7 mouse cellular contexts compared by ENCODE assay signal in the genomic region with DNA sequence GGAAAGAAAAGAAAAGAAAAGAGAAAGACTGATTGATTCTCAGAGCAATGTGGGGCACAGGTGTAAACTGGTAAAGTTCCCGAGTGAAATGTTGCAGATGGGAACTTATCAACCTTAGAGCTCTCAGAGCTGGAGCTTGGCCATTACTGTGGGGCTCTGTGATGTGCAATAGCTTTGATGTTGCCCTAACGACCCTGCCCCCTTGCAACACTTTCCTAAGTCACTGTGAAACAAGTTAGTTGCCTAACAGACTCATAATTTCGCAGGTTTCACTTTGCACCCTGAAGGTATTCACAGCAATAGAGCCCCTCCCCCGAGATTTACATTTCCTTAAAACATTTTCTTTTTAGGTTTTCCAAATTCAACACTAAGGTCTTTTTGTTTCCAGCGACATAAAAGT. TPM values are rescaled to one million over a fixed set of nuclear protein-coding genes. Genes with fewer than 3 reads are reported as not detected.
DNase-seq lines count a peak whose midpoint lies in the region; ATAC-seq and TF ChIP-seq lines count a peak whose summit lies in the region.

A gene (plus strand): TSS at position 387 of the 400 bp plus-strand sequence.

- TF ChIP-seq CTCF in C2C12 (IDR thresholded peaks at IDR 0.05; ENCODE audit: control insufficient read depth, insufficient read depth, insufficient read length): no peak
- no peak for TF ChIP-seq CTCF in liver, postnatal 0 days (IDR thresholded peaks at IDR 0.05; ENCODE audit: low read depth)
- TF ChIP-seq CTCF in olfactory bulb, adult 2 months (IDR thresholded peaks at IDR 0.05; ENCODE audit: insufficient read depth, low read depth, low read length): no peak

- peak; percentile 83 for TF ChIP-seq EP300 in liver, postnatal 0 days (IDR thresholded peaks at IDR 0.05; ENCODE audit: low read depth)

- H3K4me2 ChIP-seq in forebrain, embryonic 14.5 days (ENCODE audit: low read length): peak within 1 kb of the TSS; percentile 72
- peak within 1 kb of the TSS; percentile 54 for H3K4me2 ChIP-seq in hindbrain, embryonic 11.5 days (replicated peaks; ENCODE audit: low read depth, low read length)
- peak within 1 kb of the TSS; percentile 73 for H3K4me2 ChIP-seq in liver, postnatal 0 days (ENCODE audit: low read depth, low read length)

- peaks cover 8% of the 10 kb centered on the region for H3K4me1 ChIP-seq in forebrain, embryonic 14.5 days (ENCODE audit: control insufficient read depth, insufficient read depth, low read length)
- 0 out of 2 replicates have a peak, but pooled peaks cover 2% of the 10 kb centered on the region for H3K4me1 ChIP-seq in hindbrain, embryonic 11.5 days (replicated peaks; ENCODE audit: control insufficient read depth, insufficient read depth, low read length)
- H3K4me1 ChIP-seq in liver, postnatal 0 days (ENCODE audit: insufficient read depth): peaks cover 3% of the 10 kb centered on the region; the same call in 1 of the 2 replicates
- peaks cover 5% of the 10 kb centered on the region for H3K4me1 ChIP-seq in olfactory bulb, adult 2 months (ENCODE audit: control insufficient read depth, insufficient read depth, low read length)

- peak; percentile 20 for DNase-seq in NIH3T3 (ENCODE audit: low read depth)
- peak; percentile 30 for DNase-seq in forebrain, embryonic 14.5 days (ENCODE audit: low spot score)
- DNase-seq in hindbrain, embryonic 11.5 days (ENCODE audit: low spot score): no peak
- DNase-seq in liver, postnatal 0 days: peak; percentile 74
- DNase-seq in ovary, adult 18-20 months (ENCODE audit: low spot score): no peak

- H3K4me3 ChIP-seq in C2C12 (ENCODE audit: insufficient read depth, poor library complexity, severe bottlenecking): peak within 1 kb of the TSS; percentile 14
- peak within 1 kb of the TSS; percentile 38 for H3K4me3 ChIP-seq in forebrain, embryonic 14.5 days (ENCODE audit: low read depth, low read length)
- peak within 1 kb of the TSS; percentile 42 for H3K4me3 ChIP-seq in hindbrain, embryonic 11.5 days (ENCODE audit: low read depth, low read length)
- H3K4me3 ChIP-seq in liver, postnatal 0 days (ENCODE audit: low read depth, low read length): peak within 1 kb of the TSS; percentile 62
- H3K4me3 ChIP-seq in olfactory bulb, adult 2 months (ENCODE audit: insufficient read depth, low read depth, low read length): peak within 1 kb of the TSS; percentile 32

- ATAC-seq in forebrain, embryonic 14.5 days: no peak
- peak; percentile 51; the same call in 1 of the 2 replicates for ATAC-seq in hindbrain, embryonic 11.5 days (ENCODE audit: low FRiP score)
- peak; percentile 81 for ATAC-seq in liver, postnatal 0 days

- no peaks in the 10 kb centered on the region for H3K27me3 ChIP-seq in C2C12 (ENCODE audit: control insufficient read depth, insufficient read depth, insufficient read length)
- no peaks in the 10 kb centered on the region for H3K27me3 ChIP-seq in forebrain, embryonic 14.5 days (replicated peaks; ENCODE audit: control insufficient read depth, insufficient read depth, low read length)
- H3K27me3 ChIP-seq in hindbrain, embryonic 11.5 days (ENCODE audit: control insufficient read depth, insufficient read depth, low read length): no peaks in the 10 kb centered on the region
- no peaks in the 10 kb centered on the region for H3K27me3 ChIP-seq in liver, postnatal 0 days (ENCODE audit: insufficient read depth, low read length)

- H3K9ac ChIP-seq in forebrain, embryonic 14.5 days (ENCODE audit: low read length): peak within 1 kb of the TSS; percentile 56
- H3K9ac ChIP-seq in hindbrain, embryonic 11.5 days (ENCODE audit: low read depth, low read length): peak within 1 kb of the TSS; percentile 62
- peak within 1 kb of the TSS; percentile 73 for H3K9ac ChIP-seq in liver, postnatal 0 days (replicated peaks)

- 0% methylated on average over 5 of the region's 5 CpGs for WGBS in forebrain, embryonic 14.5 days
- 2% methylated on average over 5 of the region's 5 CpGs for WGBS in hindbrain, embryonic 11.5 days
- WGBS in liver, postnatal 0 days (ENCODE audit: insufficient replicate concordance): under 1% methylated on average over 5 of the region's 5 CpGs
- 5% methylated on average over 5 of the region's 5 CpGs for WGBS in olfactory bulb, adult 2 months

- no peaks in the 10 kb centered on the region for H3K79me3 ChIP-seq in C2C12 (ENCODE audit: low read depth)

- H3K9me3 ChIP-seq in forebrain, embryonic 14.5 days (replicated peaks; ENCODE audit: control insufficient read depth, low read length): no peaks in the 10 kb centered on the region
- H3K9me3 ChIP-seq in hindbrain, embryonic 11.5 days (ENCODE audit: control insufficient read depth, low read length): no peaks in the 10 kb centered on the region
- H3K9me3 ChIP-seq in liver, postnatal 0 days (ENCODE audit: low read length): no peaks in the 10 kb centered on the region

- no peaks in the 10 kb centered on the region for H3K36me3 ChIP-seq in C2C12 (ENCODE audit: control insufficient read depth, insufficient read depth)
- H3K36me3 ChIP-seq in forebrain, embryonic 14.5 days (ENCODE audit: control insufficient read depth, insufficient read depth, low read length): no peaks in the 10 kb centered on the region
- no peaks in the 10 kb centered on the region for H3K36me3 ChIP-seq in hindbrain, embryonic 11.5 days (ENCODE audit: control insufficient read depth, insufficient read depth, low read length)
- 0 out of 2 replicates have a peak, but pooled peaks cover 4% of the 10 kb centered on the region for H3K36me3 ChIP-seq in liver, postnatal 0 days (replicated peaks; ENCODE audit: insufficient read depth, low read length)

- TF ChIP-seq POLR2A in olfactory bulb, adult 2 months (IDR thresholded peaks at IDR 0.05; ENCODE audit: insufficient read depth, low read depth, low read length): no peak

- no peak within 1 kb of the TSS for H3ac ChIP-seq in C2C12 (ENCODE audit: control insufficient read depth, insufficient read length, low read depth)

- no peak within 1 kb of the TSS for H3K27ac ChIP-seq in forebrain, embryonic 14.5 days (ENCODE audit: low read depth, low read length)
- no peak within 1 kb of the TSS for H3K27ac ChIP-seq in hindbrain, embryonic 11.5 days (ENCODE audit: low read depth, low read length)
- peak within 1 kb of the TSS; percentile 98 for H3K27ac ChIP-seq in liver, postnatal 0 days (ENCODE audit: low read depth)
- no peak within 1 kb of the TSS for H3K27ac ChIP-seq in olfactory bulb, adult 2 months (ENCODE audit: insufficient read depth, low read depth, low read length)

- no peaks in the 10 kb centered on the region for H3K79me2 ChIP-seq in C2C12 (ENCODE audit: control insufficient read depth, insufficient read depth)

TF ChIP-seq in C2C12, 6 proteins besides CTCF, POLR2A, EP300 and RAD21:
- TF ChIP-seq CEBPB (IDR thresholded peaks at IDR 0.05; ENCODE audit: low read depth) (no peak), USF1 (IDR thresholded peaks at IDR 0.05; ENCODE audit: low read depth) (no peak), MYOG (IDR thresholded peaks at IDR 0.05; ENCODE audit: control insufficient read depth, extremely low read depth, insufficient read length) (no peak), MYOD1 (IDR thresholded peaks at IDR 0.05; ENCODE audit: control insufficient read depth, insufficient read length, low read depth) (no peak), FOSL1 (IDR thresholded peaks at IDR 0.05; ENCODE audit: insufficient read depth, low read length, poor library complexity, severe bottlenecking) (no peak), MAX (IDR thresholded peaks at IDR 0.05) (no peak)

RNA-seq across cellular contexts. Expression of the gene that starts here (rescaled TPM):
- polyA plus RNA-seq in C2C12 (2012; fragmentation: generic; extraction: Trizol): 2.1 TPM
- polyA plus RNA-seq in forebrain, embryonic 14.5 days (2014; fragmentation: Nextera tagmentation; extraction: Ambion mirVana): 33.9 and 46.2 TPM in 2 replicates
- 57.2 and 64.2 TPM in 2 replicates for polyA plus RNA-seq in hindbrain, embryonic 11.5 days (2014; fragmentation: Nextera tagmentation; extraction: Ambion mirVana)
- polyA plus RNA-seq in liver, postnatal 0 days (2015; fragmentation: Nextera tagmentation; extraction: Ambion mirVana): 2,719 and 2,927 TPM in 2 replicates
- polyA plus RNA-seq in olfactory bulb, adult 2 months (2012; ENCODE audit: insufficient read depth, insufficient read length, low replicate concordance, missing spikeins): not detected in 2 replicates

Comparison
In these comparisons a context has a peak if more than half of its experiments do, and no peak if none do; other contexts are left out.
1. DNase-seq: peak in NIH3T3 (single experiment), forebrain, embryonic 14.5 days (single experiment) and liver, postnatal 0 days (single experiment); none in hindbrain, embryonic 11.5 days (single experiment) and ovary, adult 18-20 months (single experiment).
2. Peak in every context shown above with its lines, with median percentiles within 50 percentile points of each other: H3K4me3 ChIP-seq, H3K4me2 ChIP-seq and H3K9ac ChIP-seq.